Mouse (Mus musculus) olfactory bulb, adult 2 months (tissue): ENCODE data around the gene Phyhd1.

ENCODE experiments used
- CTCF ChIP-seq: fragments of 200-500 bp; IDR thresholded peaks from 2 replicates; pipeline ENCODE4 v1.5.1; 2012; ENCODE audit warnings: low read depth, mild to moderate bottlenecking, low read length, moderate library complexity; ENCODE audit not compliant: insufficient read depth
- POLR2A ChIP-seq: fragments of 200-500 bp; IDR thresholded peaks from 2 replicates; pipeline ENCODE4 v1.6.1; 2012; ENCODE audit warnings: mild to moderate bottlenecking, low read depth, low read length, moderate library complexity; ENCODE audit not compliant: insufficient read depth

DNA sequence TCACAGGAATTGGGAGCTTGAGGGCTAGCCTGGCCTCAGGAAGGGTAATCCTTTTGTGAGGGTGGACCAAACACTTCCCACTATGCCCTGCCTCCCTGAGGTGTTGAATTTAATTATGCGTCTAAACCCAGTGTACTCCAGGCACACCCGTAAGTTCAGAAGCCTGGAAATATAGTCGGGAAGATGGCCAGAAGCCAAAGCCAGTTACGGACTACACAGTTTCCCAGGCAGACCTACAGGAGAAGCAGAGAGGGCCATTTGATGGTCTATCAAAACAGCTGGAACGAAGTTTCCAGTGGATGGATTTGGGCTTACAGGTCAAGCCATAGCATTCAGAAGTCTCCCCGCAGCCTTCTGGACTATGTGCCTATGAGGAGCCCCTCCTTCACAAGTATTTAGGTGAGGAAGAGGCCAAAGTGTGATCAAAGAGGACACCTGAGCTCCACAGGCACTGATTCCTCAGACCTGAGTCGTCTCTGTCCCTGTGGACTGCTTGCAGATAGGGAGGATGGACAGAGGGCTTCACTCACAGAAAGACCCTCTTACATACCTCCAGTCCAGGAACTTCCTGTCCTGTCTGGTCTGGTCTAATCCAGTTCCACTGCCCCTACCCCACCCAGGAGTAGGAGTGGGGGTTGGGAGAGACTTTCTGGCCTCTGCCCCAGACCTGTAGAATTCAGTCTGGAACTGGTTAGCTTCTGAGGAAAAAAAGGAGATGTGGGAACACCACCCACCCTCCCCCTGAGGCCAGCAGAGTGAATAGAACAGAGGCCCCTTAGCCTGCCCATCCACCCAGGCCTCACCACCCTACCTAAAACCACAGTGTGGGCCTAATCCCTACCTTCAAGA is 1.1 kb upstream of the Phyhd1 start:
- no peak for TF ChIP-seq POLR2A
- TF ChIP-seq CTCF = no peak
